Mouse (Mus musculus) cortical plate, adult 2 months (tissue): Measurements from ENCODE around the gene Qrich1.

Experiments
- CTCF ChIP-seq: fragments of 200-500 bp; IDR thresholded peaks from 2 replicates; pipeline ENCODE4 v1.5.1; 2011; ENCODE audit warnings: mild to moderate bottlenecking, control low read depth, low read length; ENCODE audit not compliant: insufficient read depth; ENCODE audit errors: extremely low read depth
- POLR2A ChIP-seq: fragments of 200-500 bp; IDR thresholded peaks from 2 replicates; pipeline ENCODE4 v1.6.1; 2011; ENCODE audit warnings: mild to moderate bottlenecking, low read length, control low read depth; ENCODE audit not compliant: insufficient read depth; ENCODE audit errors: extremely low read depth

DNA sequence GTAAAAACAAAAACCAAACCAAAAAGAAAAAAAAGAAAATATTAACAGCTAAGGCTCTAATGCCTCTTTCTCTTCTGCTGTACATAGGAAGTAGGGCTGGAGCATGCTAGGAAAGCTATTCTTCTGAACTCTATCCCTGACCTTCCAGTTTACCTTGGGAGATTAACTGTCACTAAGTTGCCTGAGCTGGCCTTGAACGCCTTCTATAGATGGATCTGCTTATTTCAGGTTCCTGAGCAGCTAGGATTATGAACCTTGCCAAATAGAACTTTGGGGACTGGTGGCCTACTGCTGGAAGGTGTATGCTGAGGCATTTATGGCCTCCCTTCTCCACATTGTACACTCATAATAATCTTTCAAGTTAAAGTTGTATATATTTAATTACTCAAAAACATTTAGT, 14.3 kb downstream of the Qrich1 start:
- TF ChIP-seq CTCF = no peak
- TF ChIP-seq POLR2A = no peak
